Mouse (Mus musculus) midbrain, postnatal 0 days (tissue): Measurements from ENCODE around the gene Prkcg. TPM values are rescaled to one million over a fixed set of nuclear protein-coding genes. Genes with fewer than 3 reads are reported as not detected.
"Not testable (repeated sequence)": the region's sequence is repeated elsewhere in the genome, so short reads cannot be mapped to it uniquely, and the experiment has no call there.

ENCODE experiments used
- ATAC-seq: fragments of 200-750 bp; cut with Nextera tagmentation; 2 replicates; pipeline ENCODE4 v1.8.0; 2017; ENCODE audit warnings: moderate number of reproducible peaks, mild to moderate bottlenecking, moderate TSS enrichment, moderate library complexity; ENCODE audit not compliant: low FRiP score
- DNase-seq: peaks from one replicate; pipeline ENCODE4 v3.0.0-alpha.2; 2015; ENCODE audit warnings: low spot score
- H3K27ac ChIP-seq: fragments of 300-500 bp; sonication (generic); 2 replicates; pipeline ENCODE4 v1.5.1; 2014; ENCODE audit warnings: low read depth, mild to moderate bottlenecking, low read length, mixed read lengths
- H3K27me3 ChIP-seq: fragments of 300-500 bp; sonication (generic); 2 replicates; pipeline ENCODE4 v1.6.1; 2014; ENCODE audit warnings: low read length, control low read depth, mixed read lengths; ENCODE audit not compliant: insufficient read depth
- H3K36me3 ChIP-seq: fragments of 300-500 bp; sonication (generic); 2 replicates; pipeline ENCODE4 v1.6.1; 2014; ENCODE audit warnings: low read length, control low read depth, mixed read lengths; ENCODE audit not compliant: insufficient read depth
- H3K4me1 ChIP-seq: fragments of 300-500 bp; sonication (generic); 2 replicates; pipeline ENCODE4 v1.6.1; 2014; ENCODE audit warnings: mild to moderate bottlenecking, control low read depth, antibody characterized with exemption, low read length, mixed read lengths; ENCODE audit not compliant: insufficient read depth
- H3K4me2 ChIP-seq: fragments of 300-500 bp; sonication (generic); 2 replicates; pipeline ENCODE4 v1.6.1; 2014; ENCODE audit warnings: low read depth, mild to moderate bottlenecking, low read length, mixed read lengths; ENCODE audit not compliant: poor library complexity, severe bottlenecking
- H3K4me3 ChIP-seq: fragments of 300-500 bp; sonication (generic); 2 replicates; pipeline ENCODE4 v1.5.1; 2014; ENCODE audit warnings: low read depth, mild to moderate bottlenecking, low read length, moderate library complexity
- H3K9ac ChIP-seq: fragments of 300-500 bp; sonication (generic); replicated peaks from 2 replicates; pipeline ENCODE4 v1.6.1; 2014; ENCODE audit warnings: mild to moderate bottlenecking, low read length, moderate library complexity, mixed read lengths; ENCODE audit not compliant: poor library complexity, severe bottlenecking
- H3K9me3 ChIP-seq: fragments of 300-500 bp; sonication (generic); 2 replicates; pipeline ENCODE4 v1.6.1; 2016; ENCODE audit warnings: low read length, control low read depth
- CTCF ChIP-seq: IDR thresholded peaks from 2 replicates; pipeline ENCODE4 v1.5.1; 2016; ENCODE audit warnings: antibody characterized with exemption, mild to moderate bottlenecking
- WGBS: fragments of 180-500 bp; shearing (Covaris S2); extraction: QIAGEN DNeasy Blood & Tissue Kit; methylation state at CpG from one replicate; pipeline ENCODE4 v1.1.7; 2014; 5-methylcytosine and 5-hydroxymethylcytosine counted together
- polyA plus RNA-seq: library from polyadenylated mRNA; unstranded; fragments of >200 nt; fragmentation: Nextera tagmentation; extraction: Ambion mirVana; gene quantifications from 2 replicates; pipeline ENCODE4 v1.2.1, GENCODE M21; 2015
- total RNA-seq: library from RNA; depleted of rRNA; stranded (reverse); fragments of >200 nt; gene quantifications from 2 replicates; pipeline ENCODE4 v1.2.3, GENCODE M21; 2014

The Prkcg gene
- total and polyA plus RNA-seq, 2 experiments from 2014 or later, result 7.4 to 11.5 TPM

GRCm38 (mm10) chr7:3284604-3285003 is 4.4 kb upstream of the Prkcg start:
- no peaks in the 10 kb centered on the region for H3K36me3 ChIP-seq

DNA sequence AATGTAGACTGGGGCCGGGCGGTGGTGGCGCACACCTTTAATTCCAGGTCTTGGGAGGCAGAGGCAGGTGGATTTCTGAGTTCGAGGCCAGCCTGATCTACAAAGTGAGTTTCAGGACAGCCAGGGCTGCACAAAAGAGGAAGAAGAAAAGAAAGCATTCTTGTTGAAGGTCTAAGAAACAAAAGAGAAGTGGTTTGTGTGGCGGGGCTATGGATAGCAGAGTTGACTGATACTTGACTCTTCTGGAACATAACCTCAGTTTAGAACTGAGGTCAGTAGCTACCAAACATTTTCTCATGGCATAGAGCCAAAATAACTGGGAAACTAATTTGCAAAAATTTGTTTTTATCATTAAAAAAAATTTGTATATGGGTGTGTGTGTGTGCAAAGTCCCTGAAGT is 2.9 kb upstream of the Prkcg start:
- no peak for DNase-seq
- Histone ChIP-seq H3K4me3 (no peak overlapping the region), H3K4me2 (no peak overlapping the region), H3K36me3 (no peaks in the 10 kb centered on the region), H3K9ac (no peak overlapping the region), H3K27me3 (no peaks in the 10 kb centered on the region), H3K4me1 (no peaks in the 10 kb centered on the region; the same call in 1 of the 2 replicates), H3K9me3 (no peaks in the 10 kb centered on the region), H3K27ac (no peak overlapping the region)
- TF ChIP-seq CTCF, result no peak
- no peak for ATAC-seq
- 94% methylated on average over 5 of the region's 5 CpGs for WGBS

More at GRCm38 (mm10) chr7:3284604-3285003, 4.4 kb upstream of the Prkcg start:
- TF ChIP-seq CTCF, result no peak
- 87% methylated on average over 10 of the region's 10 CpGs for WGBS
- no peak overlapping the region for H3K4me3 ChIP-seq
- no peak overlapping the region for H3K4me2 ChIP-seq
- no peak overlapping the region for H3K9ac ChIP-seq
- no peak for ATAC-seq
- DNase-seq, result no peak
- no peaks in the 10 kb centered on the region; the same call in 1 of the 2 replicates for H3K4me1 ChIP-seq
- no peaks in the 10 kb centered on the region for H3K9me3 ChIP-seq
- H3K27me3 ChIP-seq, result no peaks in the 10 kb centered on the region
- H3K27ac ChIP-seq, result no peak overlapping the region

DNA sequence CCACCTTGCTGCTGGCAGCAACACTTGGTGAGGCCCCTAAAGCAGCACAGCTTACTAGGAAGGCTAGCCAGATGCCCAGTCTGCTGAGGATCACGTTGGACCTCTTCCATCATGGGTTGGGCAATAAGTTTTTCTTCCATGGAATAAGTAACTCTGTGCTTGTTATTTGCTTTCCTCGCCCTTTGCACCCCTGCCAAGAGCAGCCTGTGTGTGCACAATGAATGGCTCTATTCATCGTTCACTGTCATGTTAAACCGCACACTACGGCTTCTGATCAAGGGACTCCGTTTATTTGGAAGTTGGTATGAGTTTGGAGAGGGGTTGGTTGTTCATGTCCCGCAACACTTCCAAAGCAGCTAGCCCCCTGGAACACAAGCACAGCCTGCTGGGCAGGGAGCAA is 1.8 kb upstream of the Prkcg start:
- no peak for ATAC-seq

GRCm38 (mm10) chr7:3290257-3291033 is 1.5 kb downstream of the Prkcg start:
- TF ChIP-seq CTCF, result 0 out of 2 replicates have a peak, but pooled peaks have one; percentile 2
- WGBS, result 2% methylated on average over 18 of the region's 18 CpGs

More for the DNA sequence above, 1.8 kb upstream of the Prkcg start:
- Histone ChIP-seq H3K27ac (no peak overlapping the region), H3K4me1 (no peaks in the 10 kb centered on the region; the same call in 1 of the 2 replicates), H3K9me3 (no peaks in the 10 kb centered on the region), H3K4me3 (no peak overlapping the region), H3K36me3 (no peaks in the 10 kb centered on the region), H3K27me3 (no peaks in the 10 kb centered on the region), H3K4me2 (no peak overlapping the region), H3K9ac (no peak overlapping the region)
- peak; percentile 28 for DNase-seq
- 55% methylated on average over 7 of the region's 7 CpGs for WGBS
- TF ChIP-seq CTCF, result no peak

DNA sequence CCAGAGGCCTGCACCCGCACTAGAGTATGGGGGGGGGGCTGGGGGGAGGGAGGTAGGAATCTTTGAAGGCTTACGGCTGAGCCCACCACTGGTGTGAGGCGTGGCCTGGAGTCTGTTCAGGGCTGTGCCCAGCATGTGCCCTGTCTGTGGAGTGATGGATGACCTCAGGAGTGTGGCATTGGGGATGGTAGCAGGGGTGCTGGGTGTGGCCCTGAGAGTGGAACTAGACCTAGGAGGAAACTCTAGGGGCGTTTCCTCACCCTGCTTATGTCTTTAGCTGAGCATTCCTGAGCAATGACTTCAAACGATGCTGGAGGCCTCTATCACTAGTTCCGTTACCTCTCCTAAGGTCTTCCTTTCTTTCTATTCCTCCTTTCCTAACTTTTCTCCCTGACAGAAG is 2.2 kb downstream of the Prkcg start:
- WGBS, result 56% methylated on average over 6 of the region's 6 CpGs
- Histone ChIP-seq H3K27ac (no peak overlapping the region), H3K9me3 (no peaks in the 10 kb centered on the region), H3K4me2 (peak overlapping the region; percentile 69), H3K4me1 (no peaks in the 10 kb centered on the region; the same call in 1 of the 2 replicates), H3K4me3 (peak overlapping the region; percentile 71; the same call in 1 of the 2 replicates), H3K27me3 (no peaks in the 10 kb centered on the region), H3K36me3 (peaks cover 9% of the 10 kb centered on the region; the same call in 1 of the 2 replicates), H3K9ac (no peak overlapping the region)
- no peak for TF ChIP-seq CTCF
- ATAC-seq (peak; percentile 24; the same call in 1 of the 2 replicates), DNase-seq (no peak)

More at GRCm38 (mm10) chr7:3290257-3291033, 1.5 kb downstream of the Prkcg start:
- Histone ChIP-seq H3K4me2 (peak overlapping the region; percentile 69), H3K9ac (peak overlapping the region; percentile 97), H3K27ac (peak overlapping the region; percentile 79), H3K4me1 (no peaks in the 10 kb centered on the region; the same call in 1 of the 2 replicates), H3K4me3 (peak overlapping the region; percentile 71), H3K9me3 (no peaks in the 10 kb centered on the region), H3K36me3 (peaks cover 9% of the 10 kb centered on the region; the same call in 1 of the 2 replicates), H3K27me3 (no peaks in the 10 kb centered on the region)
- ATAC-seq (peak; percentile 91), DNase-seq (peak; percentile 96)

DNA sequence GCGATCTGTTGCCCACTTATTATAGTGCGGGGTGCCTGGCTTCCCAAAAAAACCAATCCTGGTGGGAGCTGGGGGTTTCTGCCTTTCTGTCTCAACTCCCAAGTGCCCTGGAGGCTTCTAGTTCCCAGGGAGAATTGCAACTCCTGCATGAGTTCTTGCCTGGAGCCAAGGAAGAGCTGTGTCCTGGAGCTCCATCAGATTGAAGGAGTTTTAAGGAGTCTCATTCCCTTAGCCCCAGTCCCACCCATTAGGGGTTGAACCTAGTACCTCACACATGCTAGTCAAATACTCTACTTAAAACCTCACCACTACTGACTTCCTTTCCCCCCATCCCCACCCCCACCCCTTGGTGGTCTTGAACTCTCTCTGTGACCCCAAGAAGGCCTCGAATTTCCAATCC is 2.8 kb downstream of the Prkcg start:
- Histone ChIP-seq H3K9me3 (no peaks in the 10 kb centered on the region), H3K9ac (no peak overlapping the region), H3K4me3 (no peak overlapping the region), H3K4me2 (no peak overlapping the region), H3K4me1 (no peaks in the 10 kb centered on the region; the same call in 1 of the 2 replicates), H3K27me3 (no peaks in the 10 kb centered on the region), H3K36me3 (peaks cover 12% of the 10 kb centered on the region), H3K27ac (no peak overlapping the region)
- no peak for ATAC-seq
- no peak for TF ChIP-seq CTCF
- no peak for DNase-seq
- 79% methylated on average over 3 of the region's 3 CpGs for WGBS

GRCm38 (mm10) chr7:3292271-3292670 is 3.3 kb downstream of the Prkcg start:
- not testable (repeated sequence) for ATAC-seq, H3K4me3 ChIP-seq, DNase-seq, H3K4me1 ChIP-seq, H3K9ac ChIP-seq, H3K4me2 ChIP-seq, H3K27me3 ChIP-seq, H3K27ac ChIP-seq, H3K9me3 ChIP-seq
- H3K36me3 ChIP-seq, result peaks cover 18% of the 10 kb centered on the region
- WGBS, result 91% methylated on average over 11 of the region's 12 CpGs
